Mouse (Mus musculus): ENCODE measurements around the gene Lamc1.
"Not testable (repeated sequence)": the region's sequence is repeated elsewhere in the genome, so short reads cannot be mapped to it uniquely, and the experiment has no call there.

DNA sequence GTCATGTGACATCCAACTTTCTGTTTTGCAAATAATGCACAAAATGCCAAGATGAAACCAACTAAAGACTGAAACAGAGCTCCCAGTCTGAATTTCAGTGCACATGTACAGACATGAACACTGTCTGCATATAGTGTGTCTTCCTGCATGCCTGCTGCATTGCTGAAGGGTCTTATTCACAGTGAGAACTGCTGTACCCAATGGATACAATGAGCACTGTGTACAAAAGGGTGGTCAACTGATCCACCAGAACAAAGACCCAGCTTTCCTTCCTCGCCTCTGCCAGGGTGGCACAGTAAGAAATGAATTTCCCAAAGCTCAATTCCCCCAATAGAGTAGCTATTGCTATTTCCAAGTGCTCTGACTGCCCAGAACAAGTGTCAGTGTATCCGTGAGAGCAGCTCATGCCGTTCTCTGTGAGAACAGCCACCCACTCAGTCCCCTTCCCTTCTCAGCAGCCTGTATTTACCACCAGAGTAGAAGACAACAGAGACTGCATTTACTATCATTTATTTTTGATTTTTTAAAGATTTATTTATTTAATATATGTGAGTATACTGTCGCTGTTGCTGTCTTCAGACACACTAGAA, 34.7 kb downstream of the Lamc1 start:
- TF ChIP-seq CTCF (IDR thresholded peaks at IDR 0.05; ENCODE audit: low read depth); EP300 (optimal IDR thresholded peaks at IDR 0.05): not testable (repeated sequence)

Measured in stomach, postnatal 0 days (tissue).